Mouse (Mus musculus): ENCODE results near the gene Secisbp2.

GRCm38 (mm10) chr13:51622626-51623025, 28.9 kb upstream of the Secisbp2 start:
- no peak for TF ChIP-seq POLR2A (IDR thresholded peaks at IDR 0.05; ENCODE audit: extremely low read depth, insufficient read depth, low read length)
- TF ChIP-seq CTCF (IDR thresholded peaks at IDR 0.05; ENCODE audit: extremely low read depth, insufficient read depth, low read length), result no peak
